Mouse (Mus musculus) lung, adult 2 months (tissue): ENCODE data around the gene Stxbp3.

Source experiments
- CTCF ChIP-seq: fragments of 200-500 bp; IDR thresholded peaks from 2 replicates; pipeline ENCODE4 v1.5.1; 2011; ENCODE audit warnings: mild to moderate bottlenecking, low read length, control low read depth; ENCODE audit not compliant: insufficient read depth
- POLR2A ChIP-seq: fragments of 200-500 bp; IDR thresholded peaks from 2 replicates; pipeline ENCODE4 v1.6.1; 2011; ENCODE audit warnings: low read depth, mild to moderate bottlenecking, control low read depth, low read length, borderline replicate concordance; ENCODE audit errors: extremely low read depth

DNA sequence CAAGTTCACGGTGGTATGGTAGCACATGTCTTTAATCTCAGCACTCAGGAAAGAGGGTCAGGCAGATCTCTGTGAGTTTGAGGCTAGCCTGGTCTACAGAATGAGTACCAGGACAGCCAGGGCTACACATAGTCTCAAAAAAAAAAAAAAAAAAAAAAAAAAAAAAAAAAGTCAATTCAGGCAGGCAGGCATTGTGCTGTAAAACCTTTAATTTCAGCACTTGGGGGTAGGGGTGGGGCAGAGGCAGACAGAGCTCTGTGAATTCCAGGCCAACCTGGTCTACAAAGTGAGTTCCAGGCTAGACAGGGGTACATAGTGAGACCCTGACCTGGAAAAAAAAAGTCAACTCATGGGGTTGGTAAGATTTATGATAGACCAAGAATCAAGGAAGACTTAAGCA lies 17.4 kb upstream of the Stxbp3 start:
- TF ChIP-seq POLR2A (no peak), CTCF (no peak)
